Mouse (Mus musculus): ENCODE data around the gene Tnrc6b. TPM values are rescaled to one million over a fixed set of nuclear protein-coding genes. Genes with fewer than 3 reads are reported as not detected.

The Tnrc6b gene
- 100 to 1,000 TPM; 106 to 112 TPM for total RNA-seq (2021)
- long read RNA-seq, partial matches to known transcripts, result 1 of 9 reads
- long read RNA-seq, other reads (novel, unspliced or antisense), result 7 of 9 reads

GRCm38 (mm10) chr15:80710608-80711363 is at the start of gene Tnrc6b:
Gene Tnrc6b (plus strand): TSS chr15:80711313.
- DNase-seq (ENCODE audit: low spot score in 2 of 2), result peak; percentile 99

DNA sequence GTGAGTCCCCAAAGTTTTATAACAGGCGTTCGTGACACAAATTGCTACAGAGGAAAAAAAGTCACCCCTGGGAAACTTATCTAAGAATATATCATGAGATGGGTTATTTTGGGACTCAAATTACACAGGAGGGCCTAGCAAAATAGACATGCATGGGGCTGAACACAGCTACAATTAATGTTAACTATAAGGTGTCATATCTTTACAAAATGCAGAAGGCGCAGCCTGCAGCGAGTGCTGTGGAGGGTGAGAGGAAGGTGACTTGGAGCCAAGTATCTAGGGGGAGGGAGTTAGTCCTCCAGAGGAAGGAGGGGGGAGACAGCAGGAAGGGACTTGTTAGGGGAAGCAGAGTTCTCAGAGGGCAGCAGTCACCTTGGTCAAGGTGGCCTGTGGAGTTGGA is 46.7 kb upstream of the Tnrc6b start:
- DNase-seq (ENCODE audit: low spot score in 2 of 2), result no peak

GRCm38 (mm10) chr15:80671295-80672252 is 39.5 kb upstream of the Tnrc6b start, which contains the start of gene Fam83f:
Gene Fam83f (plus strand): TSS chr15:80671847.
- no peak for DNase-seq (ENCODE audit: low spot score in 2 of 2)

DNA sequence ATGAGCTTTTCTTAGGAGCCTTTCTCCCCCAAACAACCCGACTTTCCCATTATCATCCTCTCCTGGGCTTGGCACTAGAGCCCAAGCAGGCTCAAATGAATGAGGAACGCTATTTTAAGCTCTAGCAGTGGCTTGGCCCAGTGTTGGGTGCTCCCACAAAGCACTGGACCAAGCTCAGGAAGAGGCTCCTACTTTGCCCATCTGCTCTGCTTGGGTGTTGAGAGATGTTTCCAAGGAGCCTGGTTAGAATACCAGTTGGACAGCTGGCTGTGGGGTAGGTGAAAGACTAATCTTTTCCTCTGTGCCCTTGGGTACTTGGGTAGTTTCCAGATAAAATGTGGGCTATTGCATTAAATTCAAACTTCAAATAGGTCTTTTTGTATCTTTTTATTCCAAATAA is 38.3 kb upstream of the Tnrc6b start:
- no peak for DNase-seq (ENCODE audit: low spot score in 2 of 2)

GRCm38 (mm10) chr15:80673337-80674095 is 37.6 kb upstream of the Tnrc6b start:
- no peak for DNase-seq (ENCODE audit: low spot score in 2 of 2)

GRCm38 (mm10) chr15:80674700-80675099 is 36.4 kb upstream of the Tnrc6b start:
- no peak for DNase-seq (ENCODE audit: low spot score in 2 of 2)

- DNase-seq (ENCODE audit: low spot score in 2 of 2), result peak; percentile 57 to 69
Measured at GRCm38 (mm10) chr15:80679515-80680215, 31.4 kb upstream of the Tnrc6b start.

DNA sequence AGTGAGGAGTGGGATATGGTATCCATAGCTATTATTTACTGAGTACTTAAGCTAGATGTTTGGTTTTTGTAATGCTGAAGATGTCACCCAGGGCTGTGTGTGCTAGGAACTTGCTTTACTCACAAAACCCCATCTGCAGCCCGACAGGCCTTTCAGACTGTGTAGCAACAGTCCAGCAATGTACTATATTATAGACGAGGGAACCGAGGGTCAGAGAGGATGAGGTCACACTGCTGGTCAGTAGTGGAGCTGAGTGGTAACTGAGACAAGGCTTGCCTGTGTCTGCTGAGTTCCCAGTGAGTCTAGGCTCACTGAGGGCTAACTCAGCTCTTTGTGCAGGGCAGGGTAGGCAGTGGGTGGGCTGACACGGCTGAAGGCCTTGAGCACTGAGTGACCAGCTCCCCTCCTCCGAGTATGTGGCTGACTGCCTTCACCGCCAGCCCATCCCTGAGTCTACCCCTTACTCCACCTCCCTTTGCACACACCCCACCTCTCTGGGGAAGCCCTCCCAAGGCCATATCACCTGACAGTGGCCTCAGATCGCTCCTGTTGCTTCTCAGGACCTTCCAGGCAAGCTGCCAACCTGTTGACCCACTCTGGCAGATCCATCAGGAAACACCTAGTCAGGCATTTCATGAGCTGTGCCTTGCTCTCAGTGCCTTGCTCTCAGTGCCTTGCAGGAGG is 30.6 kb upstream of the Tnrc6b start:
- DNase-seq (ENCODE audit: low spot score in 2 of 2), result no peak

DNA sequence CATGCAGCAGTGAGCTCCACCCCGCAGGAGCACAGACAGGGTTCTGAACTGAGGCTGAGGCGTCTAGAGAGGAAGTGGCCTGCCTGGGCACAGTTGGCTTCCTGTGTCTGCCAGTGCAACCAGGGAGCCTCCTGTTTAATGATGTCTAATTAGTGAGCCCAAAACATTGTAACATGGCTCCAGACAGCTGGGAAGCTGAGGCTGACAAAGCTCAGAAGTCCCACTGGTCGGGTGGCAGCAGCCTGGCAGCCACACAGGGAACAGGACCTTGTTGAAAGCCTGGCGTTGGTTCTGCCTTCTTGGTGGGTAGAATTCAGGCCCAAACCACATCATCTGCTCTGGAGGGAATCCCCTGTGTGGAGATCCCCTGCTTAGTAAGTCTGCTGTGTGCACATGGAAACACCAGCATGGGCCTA is 29.6 kb upstream of the Tnrc6b start:
- peak in 1 of 2 experiments; percentile 37 for DNase-seq (ENCODE audit: low spot score in 2 of 2)

- no peak for DNase-seq (ENCODE audit: low spot score in 2 of 2)
Measured at GRCm38 (mm10) chr15:80682343-80682742, 28.8 kb upstream of the Tnrc6b start.

DNA sequence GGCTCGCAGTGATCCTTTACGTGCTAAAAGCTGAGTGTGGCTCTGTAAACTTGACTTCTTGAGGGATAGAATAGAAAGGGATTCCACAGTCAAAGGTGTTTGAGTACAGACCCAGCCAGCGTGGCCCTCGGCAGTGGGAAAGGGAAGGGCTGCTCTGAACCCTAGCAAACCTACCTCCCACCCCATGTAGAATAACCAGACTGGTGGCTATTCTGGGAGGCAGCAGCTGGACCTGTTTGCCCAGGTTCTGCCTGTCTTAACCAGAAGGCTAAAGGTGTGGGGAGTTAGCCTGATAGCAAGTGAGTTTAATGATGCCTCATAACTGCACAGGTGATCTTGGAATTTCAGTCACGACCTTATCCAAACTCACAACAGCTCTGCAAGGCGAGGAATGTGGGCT is 28.0 kb upstream of the Tnrc6b start:
- DNase-seq (ENCODE audit: low spot score in 2 of 2), result no peak

- DNase-seq (ENCODE audit: low spot score in 2 of 2), result no peak
Measured at GRCm38 (mm10) chr15:80683990-80684389, 27.1 kb upstream of the Tnrc6b start.

GRCm38 (mm10) chr15:80684786-80685602 is 26.1 kb upstream of the Tnrc6b start:
- DNase-seq (ENCODE audit: low spot score in 2 of 2), result no peak

DNA sequence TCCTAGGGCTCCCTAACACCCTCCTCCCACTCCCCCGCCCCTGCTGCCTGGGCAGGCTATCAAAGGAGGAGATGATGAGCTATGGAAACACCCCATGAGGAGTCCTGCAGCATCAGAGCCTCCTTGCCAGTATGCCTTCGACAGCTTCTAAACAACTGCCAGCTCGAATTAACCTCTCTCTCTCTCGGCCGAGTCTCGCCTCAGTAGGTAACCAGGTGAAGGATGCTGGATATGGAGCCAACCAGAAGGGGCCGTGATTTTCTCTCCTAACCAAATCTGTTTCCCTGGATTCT is 25.6 kb upstream of the Tnrc6b start:
- no peak for DNase-seq (ENCODE audit: low spot score in 2 of 2)

GRCm38 (mm10) chr15:80688536-80688935 is 22.6 kb upstream of the Tnrc6b start:
- DNase-seq (ENCODE audit: low spot score in 2 of 2), result no peak

GRCm38 (mm10) chr15:80693492-80693891 is 17.6 kb upstream of the Tnrc6b start:
- no peak for DNase-seq (ENCODE audit: low spot score in 2 of 2)

DNA sequence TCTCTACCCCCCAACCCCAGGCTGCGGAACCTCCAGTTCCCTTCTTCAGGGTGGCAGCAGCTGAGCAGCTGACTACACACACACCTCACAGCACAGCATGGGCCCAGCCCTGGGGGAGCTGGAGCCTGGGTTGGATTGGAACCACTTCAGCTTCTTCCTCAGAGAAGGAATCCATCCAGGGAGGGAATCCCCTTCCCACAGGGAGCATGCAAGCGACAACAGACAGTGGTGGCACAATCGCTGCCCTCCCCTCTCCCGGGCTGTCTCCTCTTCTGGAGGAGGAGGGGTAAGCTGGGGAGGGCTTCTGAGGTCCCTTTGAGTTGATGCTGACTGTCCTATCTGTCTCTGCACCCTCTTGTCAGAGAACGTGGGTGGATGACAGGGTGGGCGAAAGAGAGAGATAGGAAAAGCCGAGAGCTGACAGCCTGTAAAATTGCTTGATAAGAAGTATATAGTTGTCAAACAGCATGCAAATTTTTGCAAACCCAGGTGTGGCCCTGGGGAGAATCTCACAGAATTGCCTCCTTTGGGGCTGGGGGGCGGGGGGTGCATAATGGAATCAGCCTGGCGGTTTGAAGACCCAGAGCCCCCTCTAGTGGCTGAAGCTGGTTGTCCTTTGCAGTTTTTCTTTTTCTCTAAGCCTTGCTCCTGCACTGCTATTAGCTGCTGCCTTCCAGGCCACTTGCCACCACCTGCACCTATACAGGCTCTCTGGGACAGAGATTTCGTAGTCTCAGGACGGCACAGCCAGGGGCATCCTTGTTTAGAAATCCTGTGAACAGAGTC is 16.8 kb upstream of the Tnrc6b start:
- DNase-seq (ENCODE audit: low spot score in 2 of 2), result peak; percentile 82 to 87

- no peak for DNase-seq (ENCODE audit: low spot score in 2 of 2)
Measured at GRCm38 (mm10) chr15:80697564-80697963, 13.5 kb upstream of the Tnrc6b start.

Measured in layer of hippocampus, postnatal 10 days (tissue).